ENCODE assay signal across 13 mouse cellular contexts in the genomic region with DNA sequence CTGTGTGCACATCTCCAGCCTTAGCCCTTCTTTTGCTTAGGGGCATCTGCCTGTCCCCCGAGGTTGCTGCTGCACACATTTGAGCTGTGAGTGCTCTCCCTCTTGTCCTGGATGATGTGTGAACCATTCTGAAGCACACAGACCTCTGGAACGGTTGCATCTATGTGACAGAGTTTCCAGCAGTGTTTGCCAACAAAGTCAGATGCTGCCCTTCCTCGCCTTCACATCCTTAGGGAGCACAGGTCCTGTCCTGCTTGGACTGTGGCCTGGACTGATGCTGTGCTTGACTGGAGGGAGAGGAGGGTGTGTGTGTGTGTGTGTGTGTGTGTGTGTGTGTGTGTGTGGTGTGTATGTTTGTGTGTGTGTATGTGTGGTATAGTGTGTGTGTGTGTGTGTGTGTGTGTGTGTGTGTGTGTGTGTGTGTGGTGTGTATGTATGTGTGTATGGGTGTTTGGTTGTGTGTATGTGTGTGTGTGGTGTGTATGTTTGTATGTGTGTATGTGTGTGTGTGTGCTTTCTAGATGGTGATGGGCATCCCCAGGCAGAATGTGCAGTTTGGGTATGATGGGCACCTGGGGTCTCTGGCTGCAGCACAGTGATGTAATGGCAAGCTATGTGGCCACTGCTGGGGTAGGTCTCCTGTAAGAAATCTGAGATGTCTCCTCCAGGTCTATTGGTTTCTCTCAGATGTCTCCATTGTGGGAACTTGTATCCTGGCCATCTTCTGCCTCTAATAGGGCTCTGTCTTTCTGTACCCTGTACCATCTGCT.
"Had no signal": no experiment of that assay in that cellular context is flagged by ENCODE, and none has a peak within 500 bp of the region (broad histone marks: within the 10 kb centered on the region; RNA-seq: fewer than 3 reads in every experiment).

No protein-coding gene starts in this region.

- H3K27me3 ChIP-seq: limb, embryonic 13.5 days; neural tube, embryonic 15.5 days had no signal

- H3K9ac ChIP-seq: limb, embryonic 13.5 days; liver, embryonic 14.5 days; neural tube, embryonic 15.5 days had no signal

- DNase-seq: left cerebral cortex, postnatal 4 days; lung, adult 18-20 months; midbrain, embryonic 14.5 days; right cerebral cortex, adult 18-20 months; right cerebral cortex, postnatal 25 days; thymus, postnatal 4 days had no signal

- H3K4me2 ChIP-seq: limb, embryonic 13.5 days; neural tube, embryonic 15.5 days had no signal

- H3K9me3 ChIP-seq: limb, embryonic 13.5 days had no signal

- H3K4me1 ChIP-seq: limb, embryonic 13.5 days; midbrain, embryonic 10.5 days; neural tube, embryonic 15.5 days had no signal

- H3K27ac ChIP-seq: layer of hippocampus, adult 2 months; limb, embryonic 13.5 days; liver, embryonic 14.5 days; midbrain, embryonic 10.5 days; neural tube, embryonic 15.5 days; stomach, postnatal 0 days had no signal

- H3K4me3 ChIP-seq: layer of hippocampus, adult 2 months; limb, embryonic 13.5 days; midbrain, embryonic 10.5 days; myocyte; neural tube, embryonic 15.5 days had no signal
